Mouse (Mus musculus): ENCODE data around the gene Slc25a45.

The Slc25a45 gene

DNA sequence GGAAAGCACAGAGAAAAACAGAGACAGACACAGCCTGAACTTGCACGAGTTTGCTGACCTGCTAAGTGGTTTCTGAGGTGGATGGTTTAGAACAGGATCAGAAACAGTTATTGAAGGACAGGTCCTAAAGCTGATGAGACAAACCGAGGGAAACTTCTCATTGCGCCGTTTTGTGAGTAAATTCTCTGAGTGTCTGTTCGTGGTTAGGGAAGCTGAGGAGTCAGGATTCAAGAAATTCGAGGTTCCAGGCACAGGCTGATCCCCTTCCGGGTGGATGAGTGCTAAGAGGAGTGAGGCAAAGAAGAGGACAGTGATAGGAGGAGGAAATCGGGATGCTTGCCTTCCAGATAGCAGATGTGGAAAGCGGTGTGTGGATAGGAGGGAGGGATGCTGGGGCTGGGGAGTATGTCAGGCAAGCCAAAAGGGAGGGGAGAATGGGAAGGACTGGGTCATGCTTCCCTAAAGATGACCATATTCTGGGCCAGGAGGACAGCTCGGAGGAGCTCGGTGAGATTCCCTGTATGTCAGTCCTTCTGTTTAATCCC lies 47.8 kb downstream of the Slc25a45 start:
- DNase-seq (ENCODE audit: extremely low read depth, insufficient read length, low spot score): no peak

DNA sequence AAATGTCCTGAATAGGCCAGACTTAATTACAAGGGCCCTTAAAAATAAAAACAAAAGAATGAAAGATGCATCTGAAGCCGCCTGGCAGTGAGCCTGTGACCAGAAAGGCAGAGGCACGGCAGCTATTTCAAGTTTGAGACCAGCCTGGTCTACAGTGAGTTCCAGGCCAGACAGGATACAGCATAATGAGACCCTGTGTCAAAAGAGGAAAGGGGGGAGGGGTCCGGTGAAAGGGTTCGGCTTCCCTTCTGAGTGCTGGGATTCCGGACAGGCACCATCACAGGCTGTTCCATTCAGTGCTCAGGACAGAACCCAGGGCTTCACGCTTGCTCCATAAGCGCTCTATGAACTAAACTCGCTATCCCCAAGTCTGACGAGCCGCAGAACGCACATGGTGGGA lies 49.4 kb downstream of the Slc25a45 start:
- no peak for DNase-seq (ENCODE audit: extremely low read depth, insufficient read length, low spot score)

DNA sequence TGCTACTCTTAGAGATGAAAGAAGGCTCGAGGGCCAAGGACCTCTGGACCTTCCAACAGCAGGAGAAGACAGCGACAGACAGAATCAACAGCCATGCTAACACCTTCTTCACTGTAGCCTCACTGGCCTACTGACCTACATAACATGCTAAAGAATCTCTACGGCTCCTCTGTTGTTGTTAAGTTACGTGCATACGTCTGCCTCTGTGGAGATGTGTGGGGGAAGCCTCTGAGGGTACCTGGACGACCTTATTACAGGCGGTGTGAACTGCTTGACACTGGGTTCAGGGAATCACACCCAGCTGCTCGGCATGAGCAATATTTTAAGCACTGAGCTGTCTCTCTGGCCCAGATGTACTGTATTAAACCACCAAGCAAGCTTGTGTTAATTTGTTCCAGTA lies 49.9 kb downstream of the Slc25a45 start:
- DNase-seq (ENCODE audit: extremely low read depth, insufficient read length, low spot score): no peak

DNA sequence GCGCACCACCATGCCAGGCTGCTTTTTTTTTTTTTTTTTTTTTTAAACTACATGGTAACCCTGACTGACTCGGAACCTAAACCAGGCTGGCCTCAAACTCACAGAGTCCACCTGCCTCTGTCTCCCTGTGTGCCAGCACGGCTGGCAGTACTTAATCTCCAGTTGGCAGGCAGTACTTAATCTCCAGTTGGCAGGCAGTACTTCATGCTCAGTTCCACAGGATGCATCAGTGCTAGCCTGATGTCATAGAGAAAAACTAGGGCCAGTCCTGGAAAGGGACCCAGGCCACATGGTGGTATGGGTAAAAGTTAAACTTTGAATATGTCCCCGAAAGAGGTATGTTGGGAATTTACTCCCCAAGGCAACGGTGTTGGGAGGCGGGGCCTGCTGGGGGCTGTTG lies 50.5 kb downstream of the Slc25a45 start:
- no peak for DNase-seq (ENCODE audit: extremely low read depth, insufficient read length, low spot score)

DNA sequence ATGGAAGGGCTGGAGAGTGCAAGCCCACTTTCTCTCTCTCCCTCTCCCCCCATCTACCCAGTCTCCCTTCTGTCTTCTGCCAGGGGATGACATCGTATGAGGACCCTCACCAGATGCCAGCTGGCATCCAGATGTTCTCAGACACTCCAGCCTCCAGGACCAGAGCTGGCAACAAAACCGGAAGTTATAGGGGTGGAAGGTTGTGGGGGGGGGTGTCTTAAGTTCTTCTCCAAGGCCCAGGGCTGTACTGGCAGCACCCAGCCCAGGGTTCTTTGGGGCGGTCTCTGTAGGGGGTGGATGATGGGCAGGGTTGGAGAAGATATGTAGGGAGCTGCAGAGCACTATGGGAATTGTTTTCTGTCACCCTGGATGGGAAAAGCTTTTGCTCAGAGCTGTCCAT lies 50.9 kb downstream of the Slc25a45 start:
- DNase-seq (ENCODE audit: extremely low read depth, insufficient read length, low spot score): no peak

DNA sequence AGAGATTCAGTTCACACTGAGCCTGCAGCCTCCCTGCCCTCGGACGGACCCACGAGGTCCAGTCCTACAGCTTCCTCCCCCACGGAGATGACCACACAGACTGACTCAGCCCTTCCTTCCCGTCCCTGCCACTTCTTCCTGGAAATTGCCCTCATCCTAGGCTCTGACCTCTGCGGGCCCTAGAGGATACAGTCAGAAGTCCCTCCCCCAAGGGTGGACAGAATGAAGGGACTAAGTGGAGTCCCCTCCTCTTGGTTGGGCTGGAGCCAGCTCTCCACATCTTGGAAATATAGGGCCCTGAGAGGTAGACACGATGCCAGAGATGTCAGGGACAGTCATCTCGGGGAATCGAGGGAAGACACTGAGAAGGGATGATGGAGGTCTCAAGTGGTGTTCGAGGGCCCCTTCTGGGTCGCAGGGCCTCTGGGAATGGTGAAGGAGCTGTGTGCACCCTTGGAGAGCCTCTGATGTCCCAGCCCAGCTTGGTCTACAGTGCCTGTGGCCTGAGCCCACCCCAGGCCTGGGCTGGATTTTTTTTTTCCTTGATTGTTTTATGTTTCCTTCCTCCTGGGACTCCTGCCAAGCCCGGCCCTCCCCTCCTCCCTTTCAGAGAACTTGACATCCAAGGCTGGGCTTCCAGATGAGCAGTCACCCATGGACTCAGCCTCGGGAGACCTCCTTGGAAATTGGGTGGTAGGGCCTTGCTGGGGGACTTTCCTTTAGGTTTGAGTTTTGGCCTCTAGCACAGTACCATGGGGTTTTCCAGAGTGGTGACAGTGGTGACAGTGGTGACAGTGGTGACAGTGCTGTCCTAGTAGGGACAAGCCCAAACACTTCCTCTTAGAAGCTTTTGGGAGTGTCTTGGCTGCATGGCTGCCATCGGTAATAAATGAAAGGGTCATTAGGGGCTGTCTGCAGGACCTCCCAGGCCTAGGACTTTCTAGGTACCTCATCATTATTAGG lies 52.3 kb downstream of the Slc25a45 start:
- no peak for DNase-seq (ENCODE audit: extremely low read depth, insufficient read length, low spot score)

DNA sequence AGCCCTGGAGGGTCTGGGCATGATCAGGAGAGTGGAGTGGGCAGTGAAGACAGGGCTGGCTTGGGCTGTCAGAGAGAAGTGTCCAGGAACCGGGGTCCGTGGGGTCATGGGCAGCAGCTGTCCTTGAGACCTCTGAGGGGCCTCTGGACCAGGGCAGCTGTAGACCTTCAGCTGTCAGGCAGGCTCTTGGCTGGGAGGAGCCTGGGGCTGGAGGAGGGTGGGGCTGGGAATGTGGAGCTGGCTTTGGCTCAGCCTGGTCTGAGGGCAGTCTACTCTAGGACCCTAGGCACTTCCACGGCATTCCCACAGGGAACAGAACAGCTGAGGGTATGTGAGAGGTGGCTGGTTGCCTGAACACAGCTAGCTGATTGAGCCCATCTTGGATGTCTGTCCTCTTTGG lies 57.7 kb downstream of the Slc25a45 start:
- no peak for DNase-seq (ENCODE audit: extremely low read depth, insufficient read length, low spot score)
